Mouse (Mus musculus): ENCODE measurements at regions not wholly inside any gene's neighbourhood (a gene's known extent, or its start where the extent isn't known, plus 50 kb on each side); places are given as distances from the start of the nearest gene placed in this dataset.

DNA sequence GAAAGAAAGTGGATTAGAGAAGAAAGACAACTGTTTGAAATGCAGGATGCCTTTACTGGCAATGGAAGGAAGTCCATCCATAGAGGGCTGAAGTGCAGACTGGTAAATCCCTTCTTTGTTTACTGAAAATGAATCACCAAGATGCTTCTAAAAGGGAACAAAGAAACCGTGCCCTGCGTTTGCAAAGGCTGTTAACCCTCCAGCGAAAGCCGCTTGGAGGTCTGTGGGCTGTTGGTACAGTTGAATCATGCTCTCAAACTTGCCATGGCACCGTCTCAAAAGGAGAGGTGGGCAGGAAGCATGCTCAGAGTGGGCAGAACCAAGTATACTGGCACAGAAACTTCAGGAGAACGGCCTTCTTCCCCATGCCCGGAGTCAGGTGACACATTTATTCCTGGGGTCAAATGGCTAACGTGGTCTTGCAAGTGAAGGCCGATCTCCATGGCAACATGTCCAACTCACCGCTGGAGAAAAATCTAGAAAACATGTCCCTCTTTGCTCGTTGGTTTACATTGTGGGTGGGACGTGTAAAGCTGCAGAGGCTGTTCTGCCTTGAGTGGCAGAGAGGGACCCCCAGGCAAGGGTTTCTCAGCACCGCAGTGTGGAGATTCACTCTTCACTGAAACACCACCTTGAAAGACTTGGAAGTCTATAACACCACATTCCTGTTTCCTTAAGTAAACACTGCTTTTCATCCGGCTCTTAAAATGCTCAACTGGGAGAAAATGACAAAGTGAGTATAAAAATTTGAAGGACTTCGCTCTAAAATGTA, 448.2 kb downstream of the Atp23 start:
- Histone ChIP-seq H3K36me3 (no peaks in the 10 kb centered on the region), H3K27ac (no peak overlapping the region), H3K4me3 (replicated peaks) (no peak overlapping the region), H3K9ac (no peak overlapping the region), H3K4me2 (replicated peaks) (no peak overlapping the region), H3K4me1 (replicated peaks) (no peaks in the 10 kb centered on the region), H3K9me3 (no peaks in the 10 kb centered on the region), H3K27me3 (replicated peaks) (no peaks in the 10 kb centered on the region)
- ATAC-seq: no peak
- 64% methylated on average over 15 of the region's 15 CpGs for WGBS

DNA sequence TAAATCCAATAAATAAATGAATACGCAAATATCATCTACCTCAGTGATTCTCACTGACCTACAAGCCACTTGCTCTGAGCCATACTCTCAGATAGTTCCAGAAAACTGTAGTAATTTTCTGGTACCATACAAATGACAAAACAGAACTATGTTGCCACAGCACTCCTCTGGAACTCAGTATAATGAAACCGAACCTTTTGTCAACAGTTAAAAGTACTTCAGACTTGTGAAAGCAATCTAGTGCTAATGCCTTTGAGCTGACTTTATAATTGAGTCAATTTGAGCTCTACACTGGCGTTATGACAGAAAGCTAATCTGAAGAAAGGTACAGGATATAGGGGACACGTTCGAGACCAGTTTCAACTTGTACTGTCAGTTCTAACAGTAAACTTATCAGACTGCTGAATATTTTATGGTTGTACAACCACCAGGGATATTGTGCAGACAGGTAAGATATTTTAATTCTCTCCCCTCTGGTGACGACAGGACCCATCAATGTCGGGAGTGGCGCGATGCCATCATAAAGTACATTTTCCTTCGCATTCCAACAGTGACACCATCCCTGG, 449.0 kb downstream of the Atp23 start:
- WGBS: 85% methylated on average over 10 of the region's 10 CpGs
- Histone ChIP-seq H3K36me3 (no peaks in the 10 kb centered on the region), H3K4me1 (replicated peaks) (no peaks in the 10 kb centered on the region), H3K9me3 (no peaks in the 10 kb centered on the region), H3K4me3 (replicated peaks) (no peak overlapping the region), H3K27me3 (replicated peaks) (no peaks in the 10 kb centered on the region), H3K9ac (no peak overlapping the region), H3K27ac (no peak overlapping the region), H3K4me2 (replicated peaks) (no peak overlapping the region)
- ATAC-seq: no peak

DNA sequence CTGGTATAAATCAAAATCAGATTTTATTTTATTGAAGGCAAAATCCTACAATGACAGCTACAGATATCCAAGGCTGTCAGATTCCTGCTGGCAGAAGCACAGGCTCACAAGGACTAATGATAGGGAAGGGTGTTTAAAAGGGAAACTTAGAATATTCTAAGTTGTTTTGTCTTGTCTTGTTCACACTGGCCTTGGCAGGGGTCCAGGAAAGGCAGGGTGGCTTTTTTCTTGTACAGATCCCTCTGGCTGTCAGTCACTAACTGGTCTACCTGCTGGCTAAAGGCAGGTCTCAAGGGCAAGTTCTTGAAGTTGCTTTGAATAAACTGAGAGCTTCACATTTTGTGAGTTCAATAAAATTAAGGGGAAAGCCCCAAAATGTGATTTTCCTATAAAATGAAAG, 465.3 kb downstream of the Lrig3 start:
- H3K36me3 ChIP-seq: no peaks in the 10 kb centered on the region
- H3K4me3 ChIP-seq (replicated peaks): no peak overlapping the region
- no peak for ATAC-seq
- no peak overlapping the region for H3K9ac ChIP-seq
- no peaks in the 10 kb centered on the region for H3K4me1 ChIP-seq (replicated peaks)
- H3K4me2 ChIP-seq (replicated peaks): no peak overlapping the region
- no peaks in the 10 kb centered on the region for H3K9me3 ChIP-seq
- no peaks in the 10 kb centered on the region for H3K27me3 ChIP-seq (replicated peaks)
- H3K27ac ChIP-seq: no peak overlapping the region

DNA sequence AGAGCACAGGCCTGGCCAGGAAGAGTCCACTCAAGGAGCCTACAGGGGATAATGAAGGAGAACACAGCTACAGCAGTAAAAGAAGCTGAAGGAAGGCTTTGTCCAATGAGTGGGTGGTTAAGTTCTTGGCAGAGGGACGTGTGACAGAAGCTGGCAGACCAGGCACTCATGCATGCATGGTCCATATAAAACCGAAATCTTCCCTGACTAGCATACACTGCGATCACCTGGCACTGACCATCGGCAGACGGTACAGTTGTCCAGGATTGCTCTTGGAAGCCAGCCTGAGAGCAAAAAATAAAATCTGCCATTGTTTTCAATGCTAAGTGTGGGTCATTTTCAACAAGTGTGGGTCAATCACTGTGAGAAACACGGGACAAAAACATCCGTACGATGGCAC, 464.4 kb downstream of the Lrig3 start:
- Histone ChIP-seq H3K27me3 (replicated peaks) (no peaks in the 10 kb centered on the region), H3K36me3 (no peaks in the 10 kb centered on the region), H3K9me3 (no peaks in the 10 kb centered on the region), H3K4me1 (replicated peaks) (no peaks in the 10 kb centered on the region), H3K27ac (no peak overlapping the region), H3K4me3 (replicated peaks) (no peak overlapping the region), H3K4me2 (replicated peaks) (no peak overlapping the region), H3K9ac (no peak overlapping the region)
- WGBS: 88% methylated on average over 8 of the region's 8 CpGs
- no peak for ATAC-seq

DNA sequence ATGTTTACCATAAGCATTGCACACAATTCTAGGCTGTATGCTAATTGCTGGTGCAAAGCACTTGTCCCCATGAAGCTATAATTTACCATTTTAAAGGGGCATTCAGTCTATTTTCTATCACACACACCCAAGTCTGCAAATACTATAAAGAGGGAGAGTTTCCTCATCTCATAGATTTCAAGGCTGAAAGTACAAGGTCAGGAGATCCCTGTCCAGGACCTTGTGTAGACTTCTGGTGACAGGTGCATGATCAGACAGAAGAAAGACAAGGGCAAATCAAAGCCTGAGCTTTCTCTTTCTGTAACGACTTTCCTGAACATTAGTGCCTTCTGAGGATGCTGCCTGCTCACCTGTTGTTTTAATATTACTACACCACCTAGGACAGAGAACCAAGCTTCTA, 463.5 kb downstream of the Lrig3 start:
- Histone ChIP-seq H3K27ac (no peak overlapping the region), H3K4me2 (replicated peaks) (no peak overlapping the region), H3K4me3 (replicated peaks) (no peak overlapping the region), H3K36me3 (no peaks in the 10 kb centered on the region), H3K27me3 (replicated peaks) (no peaks in the 10 kb centered on the region), H3K4me1 (replicated peaks) (no peaks in the 10 kb centered on the region), H3K9ac (no peak overlapping the region), H3K9me3 (no peaks in the 10 kb centered on the region)
- peak; percentile 65 for ATAC-seq
- 68% methylated on average over 1 of the region's 1 CpGs for WGBS

DNA sequence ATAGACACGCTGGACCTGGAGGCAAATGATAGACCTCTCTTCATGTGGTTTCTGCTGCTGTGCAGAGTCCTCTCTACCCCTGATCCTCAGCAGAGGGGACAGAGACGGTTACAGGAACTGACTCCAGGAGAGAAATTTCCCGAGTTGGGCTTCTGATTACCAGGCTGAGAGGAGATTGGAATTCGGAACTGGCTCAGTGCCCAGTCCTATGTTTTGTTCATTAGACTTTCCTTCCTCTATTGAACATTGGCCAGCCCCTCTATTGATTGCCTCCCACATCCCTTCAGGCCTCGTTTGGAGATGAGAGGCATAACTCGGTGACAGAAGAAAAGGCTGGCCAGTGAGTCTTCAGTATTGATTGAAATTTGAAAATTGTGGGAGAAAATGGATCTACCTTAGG, 456.1 kb downstream of the Lrig3 start:
- Histone ChIP-seq H3K36me3 (no peaks in the 10 kb centered on the region), H3K4me1 (replicated peaks) (no peaks in the 10 kb centered on the region), H3K27me3 (replicated peaks) (no peaks in the 10 kb centered on the region), H3K4me2 (replicated peaks) (no peak overlapping the region), H3K4me3 (replicated peaks) (no peak overlapping the region), H3K9ac (no peak overlapping the region), H3K9me3 (no peaks in the 10 kb centered on the region), H3K27ac (no peak overlapping the region)
- no peak for ATAC-seq
- 52% methylated on average over 6 of the region's 6 CpGs for WGBS

DNA sequence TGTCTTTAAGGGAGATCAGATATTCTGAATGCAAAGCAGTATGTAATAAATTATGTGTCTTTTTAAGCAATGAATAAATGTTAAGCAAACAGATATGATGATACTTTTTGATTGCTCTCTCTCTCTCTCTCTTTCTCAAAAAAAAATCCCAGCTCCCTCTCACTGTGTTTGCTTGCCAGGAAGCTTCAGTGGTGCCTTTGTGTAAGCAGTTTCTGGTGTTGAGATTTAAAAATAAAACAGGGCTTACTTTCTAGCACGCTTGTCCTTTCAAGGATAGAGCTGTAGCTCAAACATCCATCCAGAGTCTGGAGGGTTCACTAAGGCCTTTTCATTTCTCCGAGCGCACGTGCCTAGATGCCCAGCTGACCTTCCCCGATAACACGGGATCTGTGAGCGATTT, 447.8 kb downstream of the Lrig3 start:
- 49% methylated on average over 7 of the region's 7 CpGs for WGBS
- H3K27ac ChIP-seq: no peak overlapping the region
- H3K4me1 ChIP-seq (replicated peaks): no peaks in the 10 kb centered on the region
- no peaks in the 10 kb centered on the region for H3K27me3 ChIP-seq (replicated peaks)
- no peaks in the 10 kb centered on the region for H3K36me3 ChIP-seq
- no peak for ATAC-seq
- no peak overlapping the region for H3K4me2 ChIP-seq (replicated peaks)
- H3K4me3 ChIP-seq (replicated peaks): no peak overlapping the region
- H3K9ac ChIP-seq: no peak overlapping the region
- no peaks in the 10 kb centered on the region for H3K9me3 ChIP-seq

DNA sequence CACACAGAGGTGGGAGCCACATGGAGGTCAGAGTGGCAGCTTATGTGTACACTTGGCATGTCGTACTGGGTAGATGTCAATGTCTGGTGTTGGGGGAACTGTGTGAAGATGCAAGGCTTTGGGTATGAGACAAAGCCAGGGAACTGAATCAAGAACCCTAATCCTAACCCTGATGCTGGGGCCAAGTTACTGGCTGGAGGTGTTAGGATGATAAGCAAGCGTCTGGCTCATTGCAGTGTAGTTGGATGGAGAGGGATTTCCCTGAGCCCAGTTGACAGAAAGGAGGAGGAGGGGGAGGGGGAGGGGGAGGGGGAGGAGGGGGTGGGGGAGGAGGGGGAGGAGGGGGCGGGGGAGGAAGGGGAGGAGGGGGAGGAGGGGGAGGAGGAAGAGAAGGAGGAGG, 426.3 kb downstream of the Lrig3 start:
- H3K9ac ChIP-seq: no peak overlapping the region
- H3K27me3 ChIP-seq (replicated peaks): no peaks in the 10 kb centered on the region
- ATAC-seq: no peak
- H3K27ac ChIP-seq: no peak overlapping the region
- no peaks in the 10 kb centered on the region for H3K36me3 ChIP-seq
- H3K4me3 ChIP-seq (replicated peaks): no peak overlapping the region
- H3K4me2 ChIP-seq (replicated peaks): no peak overlapping the region
- H3K9me3 ChIP-seq: no peaks in the 10 kb centered on the region
- no peaks in the 10 kb centered on the region for H3K4me1 ChIP-seq (replicated peaks)
- WGBS: 88% methylated on average over 2 of the region's 3 CpGs

DNA sequence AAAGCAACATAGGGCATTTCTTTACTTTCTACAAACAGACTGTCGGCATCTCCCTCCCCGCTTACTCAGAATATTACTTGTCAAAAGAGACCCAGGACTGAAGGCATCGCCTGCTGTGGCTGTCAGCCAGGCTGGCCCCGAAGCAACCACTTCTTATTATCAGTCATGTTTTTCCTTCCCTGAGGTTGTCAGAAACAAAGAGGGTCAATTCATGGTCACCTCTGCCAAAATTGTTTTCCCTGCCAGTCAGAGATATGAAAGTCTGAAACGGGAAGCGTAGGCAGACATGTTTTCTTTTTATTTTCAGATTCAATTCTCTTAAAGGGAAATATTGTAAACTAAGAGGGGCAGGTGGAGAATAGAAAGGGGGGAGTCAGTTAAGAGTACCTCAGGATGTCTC, 425.8 kb downstream of the Lrig3 start:
- H3K4me3 ChIP-seq (replicated peaks): no peak overlapping the region
- ATAC-seq: no peak
- H3K36me3 ChIP-seq: no peaks in the 10 kb centered on the region
- no peak overlapping the region for H3K9ac ChIP-seq
- H3K4me2 ChIP-seq (replicated peaks): no peak overlapping the region
- no peaks in the 10 kb centered on the region for H3K4me1 ChIP-seq (replicated peaks)
- H3K9me3 ChIP-seq: no peaks in the 10 kb centered on the region
- H3K27ac ChIP-seq: no peak overlapping the region
- WGBS: 76% methylated on average over 6 of the region's 6 CpGs
- no peaks in the 10 kb centered on the region for H3K27me3 ChIP-seq (replicated peaks)

DNA sequence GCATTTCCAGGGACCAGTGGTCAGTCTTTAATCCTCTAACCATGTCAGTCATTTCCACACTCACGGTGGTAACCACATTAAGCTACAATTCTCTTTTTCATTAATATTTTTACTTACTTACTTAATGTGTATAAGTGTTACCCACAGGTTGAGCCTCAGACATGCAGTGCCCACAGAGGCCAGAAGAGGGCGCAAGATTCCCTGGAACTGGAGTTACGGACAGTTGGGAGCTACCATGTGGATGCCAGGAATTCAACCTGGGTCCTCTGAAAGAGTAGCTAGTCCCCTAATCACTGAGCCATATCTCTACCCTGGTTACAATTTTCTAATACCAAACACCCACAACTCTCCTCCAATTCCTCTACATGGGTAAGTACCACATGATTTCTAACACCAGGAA, 420.5 kb downstream of the Lrig3 start:
- Histone ChIP-seq H3K27ac (no peak overlapping the region), H3K27me3 (replicated peaks) (no peaks in the 10 kb centered on the region), H3K4me3 (replicated peaks) (no peak overlapping the region), H3K9ac (no peak overlapping the region), H3K9me3 (no peaks in the 10 kb centered on the region), H3K4me2 (replicated peaks) (no peak overlapping the region), H3K36me3 (no peaks in the 10 kb centered on the region), H3K4me1 (replicated peaks) (no peaks in the 10 kb centered on the region)
- WGBS: 82% methylated on average over 3 of the region's 3 CpGs
- no peak for ATAC-seq

DNA sequence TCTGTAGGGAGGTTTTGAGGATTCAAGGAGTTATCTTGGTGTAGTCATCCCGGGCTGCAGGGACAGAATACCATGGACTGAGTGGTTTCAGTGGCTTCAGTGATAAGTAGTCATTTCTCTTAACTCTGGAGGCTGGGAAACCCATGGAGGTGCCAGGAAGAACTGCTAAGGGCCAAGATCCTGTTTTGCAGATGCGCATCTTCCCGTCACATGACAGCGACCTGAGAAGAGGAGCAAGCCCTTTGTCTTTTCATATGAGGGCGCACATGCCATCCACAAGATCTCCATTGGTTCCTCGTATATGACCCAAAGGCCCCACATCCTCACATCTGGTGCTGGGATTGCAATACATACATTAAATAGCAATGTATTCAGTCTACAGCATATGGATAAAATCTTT, 419.7 kb downstream of the Lrig3 start:
- Histone ChIP-seq H3K9ac (no peak overlapping the region), H3K27me3 (replicated peaks) (no peaks in the 10 kb centered on the region)
- whole genome bisulfite sequencing: 73% methylated on average over 6 of the region's 6 CpGs

DNA sequence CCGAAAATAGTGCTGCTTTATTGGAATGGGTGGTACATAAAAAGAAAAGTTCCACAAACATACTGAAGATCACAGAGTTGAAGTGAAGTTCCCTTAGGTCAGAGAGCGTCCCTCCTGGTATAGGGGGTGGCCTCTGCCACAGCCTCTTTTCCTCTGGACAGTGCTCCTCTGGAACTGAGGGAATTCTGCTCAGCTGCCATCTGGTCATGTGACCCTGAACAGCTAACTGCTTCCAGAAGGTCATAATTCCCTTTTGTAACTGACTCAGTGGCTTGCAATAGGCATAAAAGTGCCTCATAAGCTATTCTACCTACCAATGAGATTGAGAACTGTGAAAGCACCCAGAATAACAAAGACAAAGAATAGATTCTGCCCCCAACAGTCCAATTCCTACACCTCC, 414.4 kb downstream of the Lrig3 start:
- H3K4me2 ChIP-seq (replicated peaks): no peak overlapping the region
- ATAC-seq: no peak
- no peak overlapping the region for H3K9ac ChIP-seq
- H3K36me3 ChIP-seq: no peaks in the 10 kb centered on the region
- WGBS: 81% methylated on average over 2 of the region's 2 CpGs
- no peak overlapping the region for H3K27ac ChIP-seq
- H3K9me3 ChIP-seq: no peaks in the 10 kb centered on the region
- H3K27me3 ChIP-seq (replicated peaks): no peaks in the 10 kb centered on the region
- H3K4me3 ChIP-seq (replicated peaks): no peak overlapping the region
- H3K4me1 ChIP-seq (replicated peaks): no peaks in the 10 kb centered on the region

More for the DNA sequence above, 419.7 kb downstream of the Lrig3 start:
- Histone ChIP-seq H3K27ac (no peak overlapping the region), H3K36me3 (no peaks in the 10 kb centered on the region), H3K9me3 (no peaks in the 10 kb centered on the region), H3K4me3 (replicated peaks) (no peak overlapping the region), H3K4me2 (replicated peaks) (no peak overlapping the region), H3K4me1 (replicated peaks) (no peaks in the 10 kb centered on the region)
- no peak for ATAC-seq

DNA sequence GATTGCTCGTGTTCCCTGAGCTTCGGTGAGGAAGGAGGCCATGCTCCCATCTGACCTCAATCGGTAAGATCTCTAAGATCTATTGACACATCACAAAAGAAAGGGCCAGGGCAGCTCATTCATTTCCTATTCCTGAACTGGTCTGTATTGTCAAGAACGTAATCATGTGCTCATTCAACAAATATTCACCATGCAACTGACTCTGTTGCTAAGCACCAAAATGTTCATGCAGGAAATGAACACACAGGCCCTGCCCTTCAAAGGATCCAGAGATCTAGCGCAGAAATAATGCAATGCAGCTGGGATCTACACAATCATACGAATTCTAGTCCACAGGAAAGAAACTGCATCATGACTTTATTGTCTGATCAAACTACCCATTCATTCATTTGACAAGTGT, 413.3 kb downstream of the Lrig3 start:
- no peak overlapping the region for H3K4me3 ChIP-seq (replicated peaks)
- no peak overlapping the region for H3K27ac ChIP-seq
- H3K9me3 ChIP-seq: no peaks in the 10 kb centered on the region
- H3K4me2 ChIP-seq (replicated peaks): no peak overlapping the region
- no peaks in the 10 kb centered on the region for H3K4me1 ChIP-seq (replicated peaks)
- H3K36me3 ChIP-seq: no peaks in the 10 kb centered on the region
- no peak overlapping the region for H3K9ac ChIP-seq
- H3K27me3 ChIP-seq (replicated peaks): no peaks in the 10 kb centered on the region
- ATAC-seq: peak; percentile 47; the same call in 1 of the 2 replicates
- 12% methylated on average over 6 of the region's 6 CpGs for WGBS
